Comparison of ENCODE assay signal across 27 mouse cellular contexts in the genomic region with DNA sequence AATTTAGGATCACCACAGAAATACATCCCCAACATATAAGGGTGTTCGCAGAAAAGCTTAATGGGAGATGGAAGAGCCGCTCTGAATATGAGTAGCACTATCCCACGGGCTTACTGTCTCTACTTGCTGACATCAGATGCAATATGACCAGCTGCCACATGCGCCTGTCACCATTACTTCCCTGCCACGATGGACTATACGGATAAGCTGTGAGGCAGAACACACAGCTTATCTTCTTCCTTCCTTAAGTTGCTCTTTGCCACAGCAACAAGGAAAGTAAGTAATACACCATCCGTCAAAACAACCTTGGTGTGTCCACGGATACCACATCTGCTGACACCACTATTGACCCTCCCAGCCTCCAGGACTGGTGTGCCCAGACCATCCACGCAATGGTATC. TPM values are rescaled to one million over a fixed set of nuclear protein-coding genes. Genes with fewer than 3 reads are reported as not detected.
A peak's percentile ranks its signal among the peaks of the same experiment; 100 is the strongest.
DNase-seq lines count a peak whose midpoint lies in the region; ATAC-seq and TF ChIP-seq lines count a peak whose summit lies in the region.
"Had no signal": no experiment of that assay in that cellular context is flagged by ENCODE, and none has a peak within 500 bp of the region (broad histone marks: within the 10 kb centered on the region; RNA-seq: fewer than 3 reads in every experiment).

No protein-coding gene starts in this region.

- peaks cover 0 to 13% of the 10 kb centered on the region in 2 experiments; a peak in 3 of 4 replicates for H3K4me1 ChIP-seq in MEL (ENCODE audit: control insufficient read depth in 1 of 2, insufficient read depth in 2 of 2, low read length in 2 of 2)
- H3K4me1 ChIP-seq in liver, postnatal 0 days (ENCODE audit: insufficient read depth) = peaks cover 75% of the 10 kb centered on the region
- H3K4me1 ChIP-seq: midbrain, embryonic 12.5 days had no signal

- no peak overlapping the region for H3K4me2 ChIP-seq in liver, postnatal 0 days (ENCODE audit: low read depth, low read length)
- H3K4me2 ChIP-seq: embryonic facial prominence, embryonic 12.5 days; forebrain, embryonic 12.5 days; heart, embryonic 12.5 days; hindbrain, embryonic 14.5 days; limb, embryonic 13.5 days; midbrain, embryonic 12.5 days had no signal

- 0 out of 4 replicates have a peak, but pooled peaks of 1 of the 2 experiments have one; percentile 14 for TF ChIP-seq EP300 in MEL (IDR thresholded peaks at IDR 0.05; ENCODE audit: low read depth in 1 of 2, low read length in 2 of 2)
- TF ChIP-seq EP300 in liver, postnatal 0 days (IDR thresholded peaks at IDR 0.05; ENCODE audit: low read depth) = peak; percentile 65

- TF ChIP-seq POLR2A in MEL (IDR thresholded peaks at IDR 0.05; ENCODE audit: control insufficient read depth in 1 of 2, insufficient read depth in 1 of 2, low read depth in 1 of 2, low read length in 2 of 2, poor library complexity in 1 of 2) = no peak

- H3K27ac ChIP-seq in MEL (ENCODE audit: control insufficient read depth, low read depth, low read length) = no peak overlapping the region
- peak overlapping the region; percentile 63; the same call in 1 of the 2 replicates for H3K27ac ChIP-seq in liver, postnatal 0 days (ENCODE audit: low read depth)
- H3K27ac ChIP-seq: embryonic facial prominence, embryonic 12.5 days; forebrain, embryonic 12.5 days; heart, adult 2 months; hindbrain, embryonic 14.5 days; limb, embryonic 13.5 days; midbrain, embryonic 12.5 days had no signal

- TF ChIP-seq RAD21 in MEL (IDR thresholded peaks at IDR 0.05; ENCODE audit: low read depth, low read length) = no peak

- TF ChIP-seq CTCF in MEL (IDR thresholded peaks at IDR 0.05 in 2 of 3, conservative IDR thresholded peaks at IDR 0.05 in 1 of 3; ENCODE audit: control insufficient read depth in 1 of 3, insufficient read depth in 1 of 3, low read depth in 2 of 3, low read length in 3 of 3, poor library complexity in 1 of 3, severe bottlenecking in 1 of 3) = no peak
- TF ChIP-seq CTCF in liver, postnatal 0 days (IDR thresholded peaks at IDR 0.05; ENCODE audit: low read depth) = no peak

- H3K9me3 ChIP-seq in MEL (replicated peaks; ENCODE audit: insufficient read depth, low read length) = no peaks in the 10 kb centered on the region
- H3K9me3 ChIP-seq in liver, postnatal 0 days (ENCODE audit: low read length) = no peaks in the 10 kb centered on the region
- H3K9me3 ChIP-seq: embryonic facial prominence, embryonic 12.5 days; forebrain, embryonic 12.5 days; heart, embryonic 12.5 days; limb, embryonic 13.5 days; midbrain, embryonic 12.5 days had no signal

- 48% methylated on average over 9 of the region's 9 CpGs for WGBS in liver, postnatal 0 days (ENCODE audit: insufficient replicate concordance)

- H3K79me2 ChIP-seq in MEL (ENCODE audit: control insufficient read depth, insufficient read depth, low read length, poor library complexity) = no peaks in the 10 kb centered on the region

- H3K4me3 ChIP-seq in MEL (ENCODE audit: control insufficient read depth in 1 of 2, insufficient read depth in 1 of 2, low read depth in 2 of 2, low read length in 2 of 2) = no peak overlapping the region
- H3K4me3 ChIP-seq in liver, postnatal 0 days (ENCODE audit: low read depth, low read length) = no peak overlapping the region
- H3K4me3 ChIP-seq: embryonic facial prominence, embryonic 12.5 days; forebrain, embryonic 12.5 days; heart, adult 2 months; heart, embryonic 12.5 days; limb, embryonic 13.5 days; midbrain, embryonic 12.5 days had no signal

- no peak overlapping the region for H3K9ac ChIP-seq in MEL (ENCODE audit: control insufficient read depth, low read depth, low read length, poor library complexity, severe bottlenecking)
- no peak overlapping the region for H3K9ac ChIP-seq in liver, postnatal 0 days (replicated peaks)
- H3K9ac ChIP-seq: embryonic facial prominence, embryonic 12.5 days; forebrain, embryonic 12.5 days; heart, embryonic 12.5 days; hindbrain, embryonic 14.5 days; limb, embryonic 13.5 days; midbrain, embryonic 12.5 days had no signal

- H3K27me3 ChIP-seq in MEL (ENCODE audit: control insufficient read depth in 1 of 2, insufficient read depth in 2 of 2, low read length in 2 of 2) = no peaks in the 10 kb centered on the region
- H3K27me3 ChIP-seq in liver, postnatal 0 days (ENCODE audit: insufficient read depth, low read length) = no peaks in the 10 kb centered on the region
- H3K27me3 ChIP-seq: embryonic facial prominence, embryonic 12.5 days; forebrain, embryonic 12.5 days; heart, embryonic 12.5 days; limb, embryonic 13.5 days; midbrain, embryonic 12.5 days had no signal

- DNase-seq in heart, adult 11 months = peak; percentile 90
- DNase-seq in heart, postnatal 4 days = no peak
- DNase-seq in MEL (ENCODE audit: low read depth, low spot score) (peak; percentile 46), liver (peak; percentile 13)
- no peak for DNase-seq in liver, postnatal 0 days
- no peak for DNase-seq in neural tube, embryonic 10.5 days (ENCODE audit: extremely low spot score, low spot score)
- no peak for DNase-seq in cerebellum, adult 8-10 months
- no peak for DNase-seq in frontal cortex, postnatal 10 days (ENCODE audit: low spot score in 2 of 2)
- DNase-seq: adrenal gland, postnatal 25 days; cerebellum, adult 9-10 months; cerebellum, postnatal 36 days; embryo, embryonic 11 days; gastrocnemius, postnatal 25 days; kidney, adult 9 months; kidney, postnatal 10 days; layer of hippocampus, adult 9-11 months; lung, postnatal 36 days; spleen, adult 18-20 months; thymus, postnatal 14 days had no signal

- H3K36me3 ChIP-seq in MEL (ENCODE audit: control insufficient read depth in 1 of 2, insufficient read depth in 2 of 2, low read length in 2 of 2) = peaks cover 0 to 11% of the 10 kb centered on the region in 2 experiments; a peak in 2 of 4 replicates
- H3K36me3 ChIP-seq in liver, postnatal 0 days (replicated peaks; ENCODE audit: insufficient read depth, low read length) = no peaks in the 10 kb centered on the region
- H3K36me3 ChIP-seq: embryonic facial prominence, embryonic 12.5 days; forebrain, embryonic 12.5 days; heart, embryonic 12.5 days; midbrain, embryonic 12.5 days had no signal

- 0 out of 2 replicates have a peak, but pooled peaks have one; percentile 9 for ATAC-seq in liver, postnatal 0 days
- ATAC-seq: intestine, postnatal 0 days had no signal

TF ChIP-seq in MEL, 35 proteins besides CTCF, POLR2A, EP300 and RAD21:
- TF ChIP-seq POLR2AphosphoS2 (IDR thresholded peaks at IDR 0.05; ENCODE audit: low read length) (no peak), GATA1 (IDR thresholded peaks at IDR 0.05; ENCODE audit: low read depth, low read length) (0 out of 2 replicates have a peak, but pooled peaks have one; percentile 34), TAL1 (IDR thresholded peaks at IDR 0.05; ENCODE audit: low read length) (peak; percentile 30; the same call in 1 of the 2 replicates), POLR2AphosphoS5 (IDR thresholded peaks at IDR 0.05; ENCODE audit: borderline replicate concordance, low read depth, low read length) (no peak)

RNA-seq across cellular contexts. Expression of gene Tbc1d14, which starts 28.5 kb away (rescaled TPM):
- total RNA-seq in heart, postnatal 4 days (2021) = 10 to 100 TPM; 20.6 to 22.6 TPM
- 7.3 and 9.6 TPM in 2 replicates for total RNA-seq in MEL (2012; rRNA removed)
- 10 to 100 TPM in 1 of 2 experiments, not detected in 1; 35.6 TPM for polyA plus RNA-seq in MEL (2012; ENCODE audit: insufficient read depth in 1 of 2, insufficient read length in 2 of 2, low read depth in 1 of 2, low replicate concordance in 2 of 2, missing spikeins in 1 of 2)
- 5.7 and 6.5 TPM in 2 replicates for polyA plus RNA-seq in liver, postnatal 0 days (2015; fragmentation: Nextera tagmentation; extraction: Ambion mirVana)

Comparison
In these comparisons a context has a peak if more than half of its experiments do, and no peak if none do; other contexts are left out.
1. DNase-seq: peak in heart, adult 11 months (single experiment), MEL (single experiment) and liver (single experiment); none in heart, postnatal 4 days (single experiment), liver, postnatal 0 days (single experiment), neural tube, embryonic 10.5 days (single experiment), cerebellum, adult 8-10 months (single experiment) and frontal cortex, postnatal 10 days (0 of 2).